ENCODE assay signal across 18 mouse cellular contexts in the genomic region with DNA sequence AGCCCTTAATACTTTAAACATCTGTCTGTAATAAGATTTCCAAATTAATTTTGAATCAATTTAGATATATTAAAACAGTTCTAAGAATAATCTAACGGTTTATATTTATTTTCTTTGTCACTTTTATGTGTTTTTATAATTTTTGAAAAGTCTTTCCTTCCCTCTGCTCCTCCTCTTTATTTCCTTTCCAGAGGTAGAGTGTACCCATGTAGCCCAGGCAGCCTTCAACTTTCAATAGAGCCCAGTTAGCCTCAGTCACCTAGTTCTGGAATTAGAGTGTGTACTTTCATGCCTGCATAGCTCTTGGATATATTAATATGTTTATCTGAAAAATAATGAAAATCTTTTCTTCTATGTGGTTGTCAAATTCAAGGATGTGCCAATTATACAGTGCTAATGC.
A peak's percentile ranks its signal among the peaks of the same experiment; 100 is the strongest.
DNase-seq lines count a peak whose midpoint lies in the region; ATAC-seq lines count a peak whose summit lies in the region.
"Had no signal": no experiment of that assay in that cellular context is flagged by ENCODE, and none has a peak within 500 bp of the region (broad histone marks: within the 10 kb centered on the region; RNA-seq: fewer than 3 reads in every experiment).

No protein-coding gene starts in this region.

- no peak for DNase-seq in liver, embryonic 13.5 days
- DNase-seq in liver, embryonic 11.5 days (ENCODE audit: low spot score) = no peak
- no peak for DNase-seq in urinary bladder, postnatal 4 days (ENCODE audit: low spot score in 2 of 2)
- DNase-seq in lung, postnatal 10 days = no peak
- DNase-seq: adrenal gland, adult 2 months; adrenal gland, postnatal 10 days; adrenal gland, postnatal 25 days; cerebellum, adult 11 months; cerebellum, adult 2 months; cerebellum, adult 9-10 months; cerebellum, postnatal 10 days; cerebellum, postnatal 25 days; forebrain, postnatal 0 days had no signal

- no peak overlapping the region for H3K9ac ChIP-seq in liver, embryonic 13.5 days
- H3K9ac ChIP-seq in liver, embryonic 11.5 days (ENCODE audit: low read depth, low read length) = no peak overlapping the region
- H3K9ac ChIP-seq in liver, embryonic 15.5 days = no peak overlapping the region
- H3K9ac ChIP-seq: embryonic facial prominence, embryonic 12.5 days; forebrain, embryonic 13.5 days; forebrain, embryonic 15.5 days; forebrain, postnatal 0 days had no signal

- peaks cover 12% of the 10 kb centered on the region for H3K4me1 ChIP-seq in liver, embryonic 13.5 days (replicated peaks)
- peaks cover 2% of the 10 kb centered on the region; the same call in 1 of the 2 replicates for H3K4me1 ChIP-seq in liver, embryonic 11.5 days (replicated peaks; ENCODE audit: control insufficient read depth, insufficient read depth, low read length)
- H3K4me1 ChIP-seq in liver, embryonic 15.5 days (replicated peaks) = peaks cover 6% of the 10 kb centered on the region
- H3K4me1 ChIP-seq: embryonic facial prominence, embryonic 10.5 days; embryonic facial prominence, embryonic 12.5 days; forebrain, embryonic 13.5 days; forebrain, embryonic 15.5 days had no signal

- no peak overlapping the region for H3K27ac ChIP-seq in liver, embryonic 13.5 days
- no peak overlapping the region for H3K27ac ChIP-seq in liver, embryonic 11.5 days (ENCODE audit: low read depth, low read length)
- no peak overlapping the region for H3K27ac ChIP-seq in liver, embryonic 15.5 days (replicated peaks)
- H3K27ac ChIP-seq: embryonic facial prominence, embryonic 10.5 days; embryonic facial prominence, embryonic 12.5 days; forebrain, embryonic 13.5 days; forebrain, embryonic 15.5 days had no signal

- WGBS in liver, embryonic 13.5 days (ENCODE audit: insufficient replicate concordance) = 33% methylated on average over 1 of the region's 1 CpGs
- WGBS in liver, embryonic 11.5 days = 45% methylated on average over 1 of the region's 1 CpGs
- 34% methylated on average over 1 of the region's 1 CpGs for WGBS in liver, embryonic 15.5 days (ENCODE audit: insufficient replicate concordance)

- no peaks in the 10 kb centered on the region for H3K27me3 ChIP-seq in liver, embryonic 13.5 days
- H3K27me3 ChIP-seq in liver, embryonic 11.5 days (replicated peaks; ENCODE audit: control insufficient read depth, insufficient read depth, low read length) = no peaks in the 10 kb centered on the region
- H3K27me3 ChIP-seq in liver, embryonic 15.5 days = no peaks in the 10 kb centered on the region
- H3K27me3 ChIP-seq: embryonic facial prominence, embryonic 12.5 days; forebrain, embryonic 13.5 days; forebrain, embryonic 15.5 days had no signal

- H3K36me3 ChIP-seq in liver, embryonic 13.5 days = no peaks in the 10 kb centered on the region
- H3K36me3 ChIP-seq in liver, embryonic 11.5 days (ENCODE audit: control insufficient read depth, insufficient read depth, low read length) = no peaks in the 10 kb centered on the region
- H3K36me3 ChIP-seq in liver, embryonic 15.5 days (replicated peaks) = no peaks in the 10 kb centered on the region
- H3K36me3 ChIP-seq: embryonic facial prominence, embryonic 10.5 days; embryonic facial prominence, embryonic 12.5 days; forebrain, embryonic 15.5 days had no signal

- H3K4me3 ChIP-seq in liver, embryonic 13.5 days (replicated peaks) = no peak overlapping the region
- H3K4me3 ChIP-seq in liver, embryonic 11.5 days (ENCODE audit: low read depth, low read length) = no peak overlapping the region
- no peak overlapping the region for H3K4me3 ChIP-seq in liver, embryonic 15.5 days (replicated peaks)
- H3K4me3 ChIP-seq: embryonic facial prominence, embryonic 10.5 days; embryonic facial prominence, embryonic 12.5 days; forebrain, embryonic 13.5 days; forebrain, embryonic 15.5 days had no signal

- peak; percentile 49; the same call in 1 of the 2 replicates for ATAC-seq in liver, embryonic 13.5 days (ENCODE audit: low read depth)
- ATAC-seq in liver, embryonic 11.5 days (replicated peaks; ENCODE audit: low FRiP score) = no peak
- peak; percentile 54; the same call in 1 of the 2 replicates for ATAC-seq in liver, embryonic 15.5 days (ENCODE audit: insufficient read depth)
- ATAC-seq: forebrain, embryonic 13.5 days; forebrain, embryonic 15.5 days; forebrain, postnatal 0 days had no signal

- no peak overlapping the region for H3K4me2 ChIP-seq in liver, embryonic 13.5 days
- H3K4me2 ChIP-seq in liver, embryonic 11.5 days = no peak overlapping the region
- H3K4me2 ChIP-seq in liver, embryonic 15.5 days = no peak overlapping the region
- H3K4me2 ChIP-seq: embryonic facial prominence, embryonic 12.5 days; forebrain, embryonic 13.5 days; forebrain, embryonic 15.5 days had no signal

- H3K9me3 ChIP-seq in liver, embryonic 13.5 days (replicated peaks) = no peaks in the 10 kb centered on the region
- H3K9me3 ChIP-seq in liver, embryonic 11.5 days (ENCODE audit: control insufficient read depth, low read length) = no peaks in the 10 kb centered on the region
- no peaks in the 10 kb centered on the region for H3K9me3 ChIP-seq in liver, embryonic 15.5 days (replicated peaks)
- H3K9me3 ChIP-seq: embryonic facial prominence, embryonic 10.5 days; embryonic facial prominence, embryonic 12.5 days; forebrain, embryonic 13.5 days; forebrain, embryonic 15.5 days had no signal
